Mouse (Mus musculus) heart, postnatal 0 days (tissue): Measurements from ENCODE around the gene 3110082J24Rik. TPM values are rescaled to one million over a fixed set of nuclear protein-coding genes. Genes with fewer than 3 reads are reported as not detected.

Experiments used
- ATAC-seq: fragments of 200-750 bp; cut with Nextera tagmentation; 2 replicates; pipeline ENCODE4 v1.8.0; 2017; ENCODE audit warnings: low read depth, moderate number of reproducible peaks, moderate library complexity; ENCODE audit not compliant: insufficient read depth
- DNase-seq: peaks from one replicate; pipeline ENCODE4 v3.0.0-alpha.2; 2016; ENCODE audit warnings: low spot score
- H3K27ac ChIP-seq: fragments of 300-500 bp; sonication (generic); 2 replicates; pipeline ENCODE4 v1.5.1; 2014; ENCODE audit warnings: low read depth, mild to moderate bottlenecking
- H3K27me3 ChIP-seq: fragments of 300-500 bp; sonication (generic); 2 replicates; pipeline ENCODE4 v1.6.1; 2014; ENCODE audit warnings: low read length, mixed read lengths; ENCODE audit not compliant: control insufficient read depth, insufficient read depth
- H3K36me3 ChIP-seq: fragments of 300-500 bp; sonication (generic); replicated peaks from 2 replicates; pipeline ENCODE4 v1.6.1; 2014; ENCODE audit warnings: low read length, mixed read lengths; ENCODE audit not compliant: control insufficient read depth, insufficient read depth
- H3K4me1 ChIP-seq: fragments of 300-500 bp; sonication (generic); 2 replicates; pipeline ENCODE4 v1.6.1; 2014; ENCODE audit warnings: antibody characterized with exemption; ENCODE audit not compliant: control insufficient read depth, insufficient read depth
- H3K4me2 ChIP-seq: fragments of 300-500 bp; sonication (generic); 2 replicates; pipeline ENCODE4 v1.6.1; 2014; ENCODE audit warnings: low read depth, mild to moderate bottlenecking, low read length, moderate library complexity
- H3K4me3 ChIP-seq: fragments of 300-500 bp; sonication (generic); 2 replicates; pipeline ENCODE4 v1.5.1; 2014; ENCODE audit warnings: low read depth, low read length
- H3K9ac ChIP-seq: fragments of 300-500 bp; sonication (generic); replicated peaks from 2 replicates; pipeline ENCODE4 v1.6.1; 2014; ENCODE audit warnings: low read depth, low read length, mixed read lengths
- H3K9me3 ChIP-seq: fragments of 300-500 bp; sonication (generic); replicated peaks from 2 replicates; pipeline ENCODE4 v1.6.1; 2016; ENCODE audit warnings: low read length; ENCODE audit not compliant: control insufficient read depth
- CTCF ChIP-seq: IDR thresholded peaks from 2 replicates; pipeline ENCODE4 v1.5.1; 2016; ENCODE audit warnings: antibody characterized with exemption, control low read depth, low read depth
- EP300 ChIP-seq: IDR thresholded peaks from 2 replicates; pipeline ENCODE4 v1.6.1; 2016; ENCODE audit warnings: antibody characterized with exemption, low read depth
- WGBS: fragments of 180-500 bp; shearing (Covaris S2); extraction: QIAGEN DNeasy Blood & Tissue Kit; methylation state at CpG from one replicate; pipeline ENCODE4 v1.1.7; 2014; 5-methylcytosine and 5-hydroxymethylcytosine counted together
- polyA plus RNA-seq: library from polyadenylated mRNA; unstranded; fragments of >200 nt; fragmentation: Nextera tagmentation; extraction: Ambion mirVana; gene quantifications from 2 replicates; pipeline ENCODE4 v1.2.1, GENCODE M21; 2015
- total RNA-seq: library from RNA; depleted of rRNA; stranded (reverse); fragments of >200 nt; gene quantifications from 2 replicates; pipeline ENCODE4 v1.2.3, GENCODE M21; 2014; ENCODE audit warnings: low replicate concordance

3110082J24Rik gene
- total and polyA plus RNA-seq, 2 experiments from 2014 or later = not detected

DNA sequence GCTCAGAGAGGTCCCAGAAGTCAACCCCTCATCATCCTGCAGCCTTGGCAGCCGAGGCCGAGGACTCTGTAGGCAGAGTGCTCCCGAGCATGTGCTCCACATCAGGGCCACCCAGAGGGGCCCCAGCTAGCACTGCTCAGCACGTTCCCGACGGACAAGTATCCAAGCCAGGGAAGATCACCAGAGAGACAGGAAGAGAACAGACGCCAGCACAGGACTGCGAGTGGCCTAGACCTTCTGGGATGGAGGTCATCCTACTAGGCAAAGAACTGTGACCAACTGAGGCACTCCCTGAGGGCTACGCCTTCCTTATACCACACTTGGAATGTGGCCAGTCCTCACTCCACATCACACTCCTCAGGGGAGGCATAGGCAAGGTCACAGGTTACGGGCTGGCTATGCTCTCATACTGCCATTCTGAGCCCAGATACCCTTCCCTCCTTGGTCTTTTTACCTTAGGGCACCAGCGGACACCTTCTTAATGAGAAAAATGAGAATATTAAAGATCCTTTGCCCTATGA, 29.9 kb upstream of the 3110082J24Rik start:
- Histone ChIP-seq H3K4me1 (no peaks in the 10 kb centered on the region), H3K36me3 (peaks cover 89% of the 10 kb centered on the region), H3K4me2 (no peak overlapping the region), H3K4me3 (no peak overlapping the region), H3K9me3 (no peaks in the 10 kb centered on the region), H3K27me3 (no peaks in the 10 kb centered on the region), H3K9ac (no peak overlapping the region), H3K27ac (no peak overlapping the region)
- TF ChIP-seq EP300 = no peak
- TF ChIP-seq CTCF = no peak
- DNase-seq = no peak
- 88% methylated on average over 11 of the region's 11 CpGs for WGBS
- no peak for ATAC-seq

DNA sequence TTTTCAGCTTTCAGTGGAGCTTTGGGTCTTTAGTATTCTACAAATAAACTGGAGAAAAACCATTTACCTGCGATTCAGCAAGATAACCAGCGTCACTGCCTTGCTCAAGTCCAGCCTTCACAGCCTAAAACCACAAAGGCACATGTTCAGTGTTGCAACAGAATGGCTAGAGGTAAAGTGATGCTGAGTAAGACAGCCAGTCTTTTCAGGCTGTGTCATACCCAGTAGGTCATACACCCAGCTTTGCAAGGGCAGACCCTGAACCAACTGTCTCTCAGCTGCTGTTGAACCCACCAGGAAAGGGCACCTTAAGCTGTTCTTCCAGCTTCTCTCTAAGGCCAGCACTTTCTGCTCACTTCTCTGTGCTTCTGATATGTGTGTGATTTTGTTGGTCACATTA, 26.3 kb upstream of the 3110082J24Rik start:
- peaks cover 92% of the 10 kb centered on the region for H3K36me3 ChIP-seq
- DNase-seq = no peak

DNA sequence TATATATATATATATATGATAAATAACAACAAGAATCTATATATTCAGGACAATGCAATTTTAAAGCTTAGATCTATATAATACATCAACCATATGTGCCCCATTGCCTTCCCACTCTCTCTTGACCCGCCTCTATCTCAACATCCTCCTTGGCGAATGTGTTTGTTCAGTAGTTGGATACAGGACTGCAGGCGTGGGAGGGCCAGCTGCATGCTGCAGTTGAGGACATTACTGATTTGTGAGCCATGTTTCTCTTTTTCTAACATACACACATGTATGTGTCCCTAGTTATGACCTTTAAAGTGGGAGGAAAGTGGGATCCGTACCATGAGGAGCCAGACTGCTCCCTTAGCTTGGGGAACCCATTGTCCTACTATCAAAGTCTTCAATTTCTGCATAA, 25.4 kb upstream of the 3110082J24Rik start:
- no peak for TF ChIP-seq CTCF
- no peak for TF ChIP-seq EP300
- no peak for DNase-seq
- WGBS = 86% methylated on average over 4 of the region's 4 CpGs
- H3K4me2 ChIP-seq = no peak overlapping the region
- no peak overlapping the region for H3K9ac ChIP-seq
- no peaks in the 10 kb centered on the region for H3K27me3 ChIP-seq
- no peaks in the 10 kb centered on the region for H3K9me3 ChIP-seq
- no peak overlapping the region for H3K27ac ChIP-seq
- H3K4me1 ChIP-seq = no peaks in the 10 kb centered on the region
- H3K36me3 ChIP-seq = peaks cover 95% of the 10 kb centered on the region
- H3K4me3 ChIP-seq = no peak overlapping the region
- no peak for ATAC-seq

More for the DNA sequence above, 26.3 kb upstream of the 3110082J24Rik start:
- TF ChIP-seq CTCF = no peak
- no peak for TF ChIP-seq EP300
- WGBS = 90% methylated on average over 2 of the region's 2 CpGs
- H3K27me3 ChIP-seq = no peaks in the 10 kb centered on the region
- H3K9me3 ChIP-seq = no peaks in the 10 kb centered on the region
- no peak overlapping the region for H3K9ac ChIP-seq
- ATAC-seq = no peak
- no peak overlapping the region for H3K27ac ChIP-seq
- H3K4me3 ChIP-seq = no peak overlapping the region
- no peaks in the 10 kb centered on the region for H3K4me1 ChIP-seq
- no peak overlapping the region for H3K4me2 ChIP-seq

DNA sequence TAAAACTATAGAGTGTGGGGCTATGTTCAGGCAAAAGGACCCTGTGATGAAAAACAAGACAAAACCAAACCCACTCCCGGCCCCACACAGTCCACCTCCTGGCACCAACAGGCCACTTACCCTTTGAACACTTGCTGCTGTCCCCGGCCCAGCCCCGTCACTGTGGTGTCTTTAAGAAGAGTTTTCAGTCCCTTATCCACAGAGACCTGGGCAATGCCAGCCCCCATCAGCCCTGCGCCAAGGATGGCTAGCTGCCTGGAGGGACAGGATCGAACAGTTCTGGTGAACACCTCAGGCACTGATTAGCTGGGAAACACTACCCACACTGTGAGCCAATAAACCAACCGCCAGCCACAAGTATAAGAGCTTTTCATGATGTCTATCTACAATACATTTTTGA, 22.8 kb upstream of the 3110082J24Rik start:
- Histone ChIP-seq H3K4me1 (no peaks in the 10 kb centered on the region), H3K9ac (no peak overlapping the region), H3K4me3 (no peak overlapping the region), H3K9me3 (no peaks in the 10 kb centered on the region), H3K27me3 (no peaks in the 10 kb centered on the region), H3K4me2 (no peak overlapping the region), H3K27ac (no peak overlapping the region), H3K36me3 (peaks cover 95% of the 10 kb centered on the region)
- TF ChIP-seq CTCF (no peak), EP300 (no peak)
- DNase-seq (no peak), ATAC-seq (no peak)
- WGBS = 93% methylated on average over 6 of the region's 6 CpGs

DNA sequence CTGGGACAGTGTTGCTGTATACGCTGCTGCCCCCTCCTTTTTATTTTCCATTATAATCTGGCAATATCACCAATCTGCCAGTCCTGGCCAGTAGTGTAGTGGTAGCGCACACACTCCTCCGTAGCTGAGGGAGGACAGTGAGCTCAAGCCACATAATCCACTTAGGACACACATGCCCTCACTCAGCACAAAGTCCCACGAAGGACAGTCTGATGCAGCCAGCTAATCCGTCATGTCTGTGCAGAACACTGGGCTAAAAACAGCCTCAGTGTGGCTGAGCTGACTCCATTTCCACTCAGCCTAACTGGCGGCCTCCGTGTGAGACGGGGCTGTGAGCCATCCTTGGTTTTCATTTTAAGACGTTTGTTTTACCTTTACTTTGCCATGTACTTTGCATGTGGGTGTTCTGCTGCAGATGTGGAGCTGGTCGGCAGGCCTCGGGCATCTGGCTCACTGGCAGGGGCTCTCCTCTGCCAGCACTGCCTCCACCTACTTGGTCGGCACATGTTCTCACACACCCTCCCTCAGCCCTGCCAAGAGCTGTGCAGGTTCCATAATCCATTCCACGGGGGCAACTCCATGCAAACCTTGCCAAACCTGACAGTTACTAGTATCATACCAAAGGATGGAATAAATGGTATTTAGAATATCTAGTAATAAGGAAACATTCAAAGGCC, 22.2 kb upstream of the 3110082J24Rik start:
- 81% methylated on average over 13 of the region's 13 CpGs for WGBS
- Histone ChIP-seq H3K27me3 (no peaks in the 10 kb centered on the region), H3K4me3 (no peak overlapping the region), H3K9ac (no peak overlapping the region), H3K9me3 (no peaks in the 10 kb centered on the region), H3K27ac (no peak overlapping the region), H3K4me1 (no peaks in the 10 kb centered on the region), H3K36me3 (peaks cover 95% of the 10 kb centered on the region), H3K4me2 (no peak overlapping the region)
- TF ChIP-seq EP300 = no peak
- TF ChIP-seq CTCF = no peak
- no peak for ATAC-seq
- no peak for DNase-seq

DNA sequence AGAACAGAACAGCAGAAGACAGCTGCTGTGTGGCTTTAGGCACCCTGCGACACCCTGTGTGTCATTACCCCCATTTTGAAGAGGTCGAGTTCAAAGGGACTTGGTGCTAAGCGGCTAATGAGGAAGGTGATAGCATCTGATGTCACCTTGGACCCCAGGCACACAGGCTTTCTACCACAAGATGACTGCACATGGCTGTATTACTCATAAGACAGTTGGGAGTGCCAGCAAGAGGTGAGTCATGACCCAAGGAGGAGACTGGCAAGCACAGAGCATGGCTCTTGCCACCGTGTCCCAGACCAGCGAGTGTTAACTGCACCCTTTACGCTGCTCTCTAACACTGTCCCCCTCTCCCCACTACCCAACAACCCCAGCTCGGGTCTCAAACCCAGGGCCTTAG, 20.9 kb upstream of the 3110082J24Rik start:
- no peaks in the 10 kb centered on the region for H3K9me3 ChIP-seq
- H3K4me2 ChIP-seq = no peak overlapping the region
- ATAC-seq = no peak
- H3K4me3 ChIP-seq = no peak overlapping the region
- no peak for TF ChIP-seq CTCF
- no peak for TF ChIP-seq EP300
- WGBS = 89% methylated on average over 7 of the region's 7 CpGs
- no peaks in the 10 kb centered on the region for H3K27me3 ChIP-seq
- H3K27ac ChIP-seq = no peak overlapping the region
- H3K9ac ChIP-seq = no peak overlapping the region
- H3K4me1 ChIP-seq = no peaks in the 10 kb centered on the region
- DNase-seq = no peak
- peaks cover 95% of the 10 kb centered on the region for H3K36me3 ChIP-seq
